Mouse (Mus musculus) ZHBTc4 (cell line): ENCODE data around the gene Nacc1.
"Not testable (repeated sequence)": the region's sequence is repeated elsewhere in the genome, so short reads cannot be mapped to it uniquely, and the experiment has no call there.

Experiments
- DNase-seq: peaks from one replicate; pipeline ENCODE4 v3.0.0-alpha.2; 2011; ENCODE audit warnings: low read depth, low spot score

The Nacc1 gene

DNA sequence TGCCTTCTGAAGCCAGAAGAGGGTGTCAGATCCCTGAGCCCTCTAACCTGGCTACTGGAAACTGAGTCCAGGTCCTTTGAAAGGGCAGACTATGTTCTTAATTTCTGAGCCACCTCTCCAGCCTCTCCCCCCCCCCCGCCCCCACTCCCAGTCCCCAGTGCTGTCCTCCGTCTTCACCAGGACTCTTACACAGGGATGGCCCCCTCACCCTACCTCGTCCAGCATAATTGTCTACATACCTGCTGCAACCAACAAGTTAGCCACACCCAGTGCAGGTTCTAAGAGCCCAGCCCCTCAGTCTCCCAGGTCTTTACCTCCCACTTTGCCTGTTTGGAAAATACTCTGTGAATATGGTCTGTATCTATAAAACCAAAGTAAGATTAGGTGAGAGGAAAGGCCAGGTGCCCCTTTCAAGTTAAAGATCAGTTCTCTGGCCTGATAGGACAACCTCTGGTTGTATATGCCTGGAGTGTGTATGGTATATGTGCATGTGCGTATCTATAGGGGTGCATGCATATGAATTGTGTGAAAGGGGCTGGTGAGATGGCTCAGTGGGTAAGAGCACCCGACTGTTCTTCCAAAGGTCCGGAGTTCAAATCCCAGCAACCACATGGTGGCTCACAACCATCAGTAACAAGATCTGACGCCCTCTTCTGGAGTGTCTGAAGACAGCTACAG lies 46.9 kb downstream of the Nacc1 start:
- DNase-seq = no peak

GRCm38 (mm10) chr8:84640010-84640588 lies 47.6 kb downstream of the Nacc1 start:
- DNase-seq = no peak

- peak; percentile 96 for DNase-seq
Measured at GRCm38 (mm10) chr8:84639162-84640009, 48.3 kb downstream of the Nacc1 start.

DNA sequence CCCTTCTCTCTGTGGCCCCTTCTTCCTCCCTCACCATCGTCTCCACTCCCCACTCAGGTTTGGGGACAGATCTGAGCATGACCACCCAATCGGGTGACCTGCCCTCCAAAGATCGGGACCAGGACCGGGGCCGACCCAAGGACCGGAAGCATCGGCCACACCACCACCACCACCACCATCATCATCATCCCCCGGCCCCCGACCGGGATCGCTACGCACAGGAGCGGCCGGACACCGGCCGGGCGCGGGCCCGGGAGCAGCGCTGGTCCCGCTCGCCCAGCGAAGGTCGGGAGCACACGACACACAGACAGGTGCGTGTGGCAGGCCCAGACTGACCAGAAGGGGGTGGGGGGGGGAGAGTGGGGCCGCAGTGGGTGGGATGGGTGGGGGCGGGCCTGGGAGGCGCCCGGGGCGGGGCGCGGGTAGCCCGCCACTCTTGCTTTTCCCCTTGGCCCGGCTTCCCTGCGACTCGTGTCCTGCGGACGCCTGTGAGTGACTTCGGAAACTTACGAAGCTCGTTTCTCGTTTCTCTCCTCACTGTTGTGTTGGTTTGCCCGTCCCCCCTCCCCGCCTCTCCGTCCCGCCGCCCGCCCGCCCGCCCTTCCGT lies 49.0 kb downstream of the Nacc1 start:
- DNase-seq = no peak

DNA sequence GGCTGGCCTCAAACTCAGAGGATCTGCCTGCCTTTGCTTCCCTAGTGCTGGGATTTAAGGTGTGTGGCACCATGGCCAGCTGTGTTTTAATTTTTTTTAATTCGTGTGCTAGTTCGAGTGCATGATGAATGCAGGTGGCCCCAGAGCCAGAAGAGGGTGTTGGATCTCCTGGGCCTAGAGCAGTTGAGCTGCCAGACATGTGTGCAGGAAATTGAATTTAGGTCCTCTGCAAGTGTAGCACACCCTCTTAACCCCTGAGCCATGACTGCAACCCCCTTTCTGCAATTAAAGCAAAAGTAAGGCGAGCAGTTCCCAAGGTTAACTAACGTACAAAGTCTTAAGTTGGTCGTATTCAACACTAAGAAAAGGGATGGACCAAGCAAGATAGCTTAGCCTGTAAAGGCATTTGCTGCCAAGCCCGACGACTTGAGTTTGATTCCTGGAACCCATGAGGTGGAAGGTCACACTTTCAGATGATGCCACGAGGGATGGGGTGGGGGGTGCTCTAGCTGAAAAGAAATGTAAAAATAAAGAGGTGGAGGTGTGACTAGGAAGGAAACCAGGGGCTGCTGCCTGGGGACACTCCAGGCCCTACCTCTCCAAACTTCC lies 49.6 kb downstream of the Nacc1 start:
- DNase-seq = no peak

- no peak for DNase-seq
Measured at GRCm38 (mm10) chr8:84636051-84636691, 51.5 kb downstream of the Nacc1 start.

DNA sequence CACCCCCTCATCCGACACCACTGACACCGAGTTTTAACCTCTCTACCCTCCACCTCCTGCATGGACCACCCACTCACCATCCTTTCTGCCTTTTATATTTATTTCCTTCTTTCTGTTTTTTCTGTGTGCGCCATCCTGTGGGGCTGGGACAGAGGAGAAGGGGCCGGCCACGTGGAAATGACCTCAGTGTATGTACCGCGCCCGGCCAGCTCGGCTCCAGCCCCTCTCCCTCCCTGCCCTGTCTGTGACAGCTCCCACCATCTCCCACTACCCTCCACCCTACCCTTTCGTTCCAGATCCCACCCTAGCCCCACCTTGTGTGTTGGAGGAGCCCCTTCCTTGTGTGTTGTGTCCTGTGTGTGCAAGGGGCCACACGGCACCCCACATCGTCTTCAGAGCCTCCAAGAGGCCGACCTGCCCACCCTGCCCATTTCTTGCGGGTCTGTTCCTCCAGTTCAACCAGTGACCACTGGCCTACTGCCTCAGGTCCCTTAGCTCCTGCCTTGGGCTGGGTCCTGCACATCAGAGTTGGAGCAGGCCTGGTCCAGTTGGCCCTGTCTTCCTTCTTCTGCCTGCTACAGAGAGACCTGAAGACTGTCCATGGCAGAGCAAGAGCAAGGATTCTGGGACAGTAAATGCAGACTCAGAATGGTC lies 52.1 kb downstream of the Nacc1 start:
- no peak for DNase-seq

DNA sequence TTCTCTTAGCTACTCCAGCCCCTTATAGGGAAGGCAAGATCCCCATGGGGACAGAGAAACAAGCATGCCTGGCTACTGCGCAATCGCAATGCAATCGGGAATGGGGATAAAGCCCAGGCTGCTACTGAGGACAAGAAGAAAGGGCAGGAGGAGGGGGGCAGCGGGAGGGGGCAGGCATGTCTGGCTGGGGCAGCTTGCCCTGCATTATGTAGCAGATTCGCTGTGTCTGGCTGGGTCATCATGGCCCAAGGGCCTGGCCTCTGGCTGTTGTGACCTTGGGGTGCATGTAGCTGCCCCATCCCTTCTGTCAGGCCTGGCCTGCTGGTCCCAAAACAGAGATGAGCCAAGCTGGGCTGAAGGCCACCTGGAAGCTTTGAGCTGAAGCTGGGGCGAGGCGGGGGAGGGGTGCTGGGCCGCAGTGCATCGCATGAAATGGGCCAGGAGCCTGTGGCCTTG lies 52.8 kb downstream of the Nacc1 start:
- no peak for DNase-seq

DNA sequence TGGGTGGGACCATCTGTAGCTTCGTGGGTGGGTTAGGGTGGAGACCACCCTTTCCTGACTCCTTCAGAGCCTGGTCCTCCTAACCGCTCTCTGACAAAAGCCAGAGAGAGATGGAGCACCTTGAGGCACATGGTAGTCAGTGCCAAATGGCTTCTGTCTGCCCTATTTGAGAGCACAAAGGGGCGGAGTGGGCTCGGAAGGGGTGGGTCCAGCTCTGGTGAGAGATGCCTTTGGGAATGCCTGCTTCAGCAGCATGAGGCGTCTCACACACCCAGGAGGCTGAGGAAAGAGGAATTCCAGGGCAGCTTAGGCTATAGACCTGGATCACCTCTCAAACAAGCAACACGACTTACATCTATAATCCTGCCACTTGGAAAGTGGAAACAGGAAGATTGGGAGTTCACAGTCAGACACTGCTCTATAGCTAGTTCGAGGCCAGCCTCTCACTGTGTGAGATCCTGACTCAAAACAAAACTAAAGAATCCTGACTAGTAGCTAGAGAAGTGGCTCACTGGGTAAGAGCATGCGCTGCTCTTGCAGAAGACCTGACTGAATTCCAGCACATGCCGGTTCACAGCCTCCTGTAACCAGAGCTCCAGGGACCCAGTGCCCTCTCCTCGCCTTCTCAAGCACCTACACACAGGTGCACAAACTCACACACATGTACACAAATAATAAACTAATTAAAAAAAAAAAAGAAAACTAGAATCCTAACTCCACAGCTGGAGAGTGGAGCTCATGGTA lies 53.6 kb downstream of the Nacc1 start:
- DNase-seq = peak; percentile 79

DNA sequence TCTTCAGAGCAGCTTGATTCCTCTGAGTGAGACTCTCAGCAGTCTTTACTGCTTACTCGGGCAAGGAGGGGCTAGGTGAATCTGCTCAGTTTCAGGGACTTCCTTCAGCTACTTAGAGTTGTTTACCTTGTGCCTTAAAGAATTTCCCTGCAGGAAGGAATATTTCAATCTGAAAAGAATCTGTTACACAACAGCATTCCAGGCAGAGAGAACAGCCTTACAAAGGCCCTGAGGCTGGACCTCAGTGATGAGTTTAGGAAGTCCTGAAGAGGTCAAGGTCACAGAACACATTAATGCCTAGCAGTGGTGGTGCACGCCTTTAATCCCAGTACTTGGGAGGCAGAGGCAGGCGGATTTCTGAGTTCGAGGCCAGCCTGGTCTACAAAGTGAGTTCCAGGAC lies 55.8 kb downstream of the Nacc1 start:
- peak; percentile 91 for DNase-seq

DNA sequence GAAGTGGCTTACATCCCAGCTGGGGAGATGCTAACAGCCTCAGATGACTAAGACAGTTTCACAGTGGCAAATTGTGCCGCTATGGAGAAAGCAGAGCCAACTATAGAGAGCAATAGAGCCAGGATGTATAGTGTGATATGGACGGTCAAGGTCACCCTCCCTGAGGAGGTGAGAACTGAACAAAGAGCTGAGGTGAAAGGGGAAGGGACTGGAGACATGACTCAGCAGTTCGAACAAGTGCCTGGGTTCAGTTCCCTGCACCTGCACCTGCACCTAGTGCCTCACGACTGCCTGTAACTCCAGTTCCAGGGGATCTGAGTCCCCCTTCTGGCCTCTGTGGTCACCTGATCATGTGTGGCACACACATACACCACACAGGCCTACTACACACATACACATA lies 57.5 kb downstream of the Nacc1 start:
- DNase-seq = no peak

- peak; percentile 66 for DNase-seq
Measured at GRCm38 (mm10) chr8:84629586-84629985, 58.1 kb downstream of the Nacc1 start.

DNA sequence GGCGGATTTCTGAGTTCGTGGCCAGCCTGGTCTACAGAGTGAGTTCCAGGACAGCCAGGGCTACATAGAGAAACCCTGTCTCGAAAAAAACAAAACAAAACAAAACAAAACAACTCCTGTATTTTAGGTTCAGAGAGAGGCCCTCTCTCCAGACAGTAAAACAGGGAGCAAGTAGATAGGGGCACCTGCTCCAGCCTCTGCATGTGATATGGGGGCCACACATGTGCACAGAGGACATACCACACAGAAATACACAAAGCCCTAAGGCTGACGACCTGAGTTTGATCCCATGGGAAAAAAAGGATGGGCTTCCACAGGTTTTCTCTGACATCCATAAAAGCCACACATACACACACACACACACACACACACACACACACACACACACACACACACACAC lies 64.2 kb downstream of the Nacc1 start:
- DNase-seq = not testable (repeated sequence)

GRCm38 (mm10) chr8:84621102-84621625 lies 66.5 kb downstream of the Nacc1 start:
- peak; percentile 69 for DNase-seq
